Comparison of ENCODE assay signal across 8 mouse cellular contexts in genomic region chr13:24638371-24639214, GRCm38 (mm10). TPM values are rescaled to one million over a fixed set of nuclear protein-coding genes. Genes with fewer than 3 reads are reported as not detected.
DNase-seq lines count a peak whose midpoint lies in the region; ATAC-seq and TF ChIP-seq lines count a peak whose summit lies in the region.

No protein-coding gene starts in this region.

- H3K9me3 ChIP-seq in kidney, postnatal 0 days (replicated peaks; ENCODE audit: low read length): no peaks in the 10 kb centered on the region
- H3K9me3 ChIP-seq in liver, postnatal 0 days (ENCODE audit: low read length): no peaks in the 10 kb centered on the region

- no peak for TF ChIP-seq EP300 in heart, adult 2 months (IDR thresholded peaks at IDR 0.05; ENCODE audit: insufficient read depth, low read depth, low read length)
- TF ChIP-seq EP300 in liver, postnatal 0 days (IDR thresholded peaks at IDR 0.05; ENCODE audit: low read depth): no peak

- H3K36me3 ChIP-seq in heart, adult 2 months (ENCODE audit: control insufficient read depth, insufficient read depth, low read length): no peaks in the 10 kb centered on the region
- H3K36me3 ChIP-seq in kidney, postnatal 0 days (ENCODE audit: insufficient read depth, low read length): no peaks in the 10 kb centered on the region
- H3K36me3 ChIP-seq in liver, postnatal 0 days (replicated peaks; ENCODE audit: insufficient read depth, low read length): peaks cover under 1% of the 10 kb centered on the region; the same call in 1 of the 2 replicates

- H3K4me3 ChIP-seq in heart, adult 2 months: peak overlapping the region; percentile 53
- peak overlapping the region; percentile 60 for H3K4me3 ChIP-seq in kidney, postnatal 0 days (replicated peaks; ENCODE audit: low read depth, low read length)
- peak overlapping the region; percentile 58 for H3K4me3 ChIP-seq in liver, postnatal 0 days (ENCODE audit: low read depth, low read length)

- no peaks in the 10 kb centered on the region for H3K27me3 ChIP-seq in heart, adult 2 months (ENCODE audit: control insufficient read depth, insufficient read depth, low read length)
- H3K27me3 ChIP-seq in kidney, postnatal 0 days (ENCODE audit: insufficient read depth, low read length): peaks cover 7% of the 10 kb centered on the region; the same call in 1 of the 2 replicates
- H3K27me3 ChIP-seq in liver, postnatal 0 days (ENCODE audit: insufficient read depth, low read length): peaks cover 23% of the 10 kb centered on the region

- peak; percentile 48 for ATAC-seq in kidney, postnatal 0 days (replicated peaks; ENCODE audit: low FRiP score, low read depth)
- ATAC-seq in liver, postnatal 0 days: peak; percentile 21; the same call in 1 of the 2 replicates

- peaks cover 2% of the 10 kb centered on the region; the same call in 1 of the 2 replicates for H3K4me1 ChIP-seq in heart, adult 2 months (ENCODE audit: control insufficient read depth, insufficient read depth, low read length)
- peaks cover 19% of the 10 kb centered on the region for H3K4me1 ChIP-seq in kidney, postnatal 0 days (replicated peaks; ENCODE audit: insufficient read depth, low read length)
- peaks cover 58% of the 10 kb centered on the region for H3K4me1 ChIP-seq in liver, postnatal 0 days (ENCODE audit: insufficient read depth)

- TF ChIP-seq CTCF in heart, adult 2 months (IDR thresholded peaks at IDR 0.05): no peak
- TF ChIP-seq CTCF in kidney, postnatal 0 days (IDR thresholded peaks at IDR 0.05; ENCODE audit: low read depth): no peak
- TF ChIP-seq CTCF in liver, postnatal 0 days (IDR thresholded peaks at IDR 0.05; ENCODE audit: low read depth): no peak

- peak overlapping the region; percentile 98 for H3K4me2 ChIP-seq in kidney, postnatal 0 days (ENCODE audit: low read length)
- H3K4me2 ChIP-seq in liver, postnatal 0 days (ENCODE audit: low read depth, low read length): peak overlapping the region; percentile 83

- intact Hi-C loops in heart, adult 2 months (cut with DNase I): no loop called here

- WGBS in heart, adult 2 months: under 1% methylated on average over 59 of the region's 66 CpGs
- under 1% methylated on average over 60 of the region's 66 CpGs for WGBS in kidney, postnatal 0 days
- WGBS in liver, postnatal 0 days (ENCODE audit: insufficient replicate concordance): 1% methylated on average over 56 of the region's 66 CpGs

- peak overlapping the region; percentile 85 for H3K9ac ChIP-seq in heart, adult 2 months (ENCODE audit: low read depth, low read length)
- peak overlapping the region; percentile 52 for H3K9ac ChIP-seq in kidney, postnatal 0 days (ENCODE audit: low read depth, low read length)
- H3K9ac ChIP-seq in liver, postnatal 0 days (replicated peaks): peak overlapping the region; percentile 58

- DNase-seq in ovary, postnatal 36 days (ENCODE audit: low spot score): peak; percentile 41
- DNase-seq in ovary, adult 18-20 months (ENCODE audit: low spot score): no peak
- peak; percentile 18 to 28 for DNase-seq in cerebellum, postnatal 36 days
- peak; percentile 58 to 62 for DNase-seq in heart, adult 2 months
- no peak for DNase-seq in kidney, postnatal 0 days (ENCODE audit: low spot score)
- peak; percentile 46 for DNase-seq in liver, postnatal 0 days
- peak; percentile 68 for DNase-seq in retina, embryonic 14.5 days (ENCODE audit: low spot score)
- peak; percentile 84 for DNase-seq in thymus, postnatal 4 days

- peak overlapping the region; percentile 12 for H3K27ac ChIP-seq in heart, adult 2 months
- H3K27ac ChIP-seq in kidney, postnatal 0 days: no peak overlapping the region
- H3K27ac ChIP-seq in liver, postnatal 0 days (ENCODE audit: low read depth): peak overlapping the region; percentile 35; the same call in 1 of the 2 replicates

- H3K79me2 ChIP-seq in heart, adult 2 months (replicated peaks; ENCODE audit: control insufficient read depth, insufficient read depth, low read length): no peaks in the 10 kb centered on the region

- no peak for TF ChIP-seq POLR2A in heart, adult 2 months (IDR thresholded peaks at IDR 0.05; ENCODE audit: insufficient read depth, low read depth, low read length)

RNA-seq across cellular contexts. Expression of gene Ripor2, which starts 56.6 kb away (rescaled TPM):
- total RNA-seq in heart, adult 2 months (2021): 1 to 10 TPM; 7.4 to 8.2 TPM
- polyA plus RNA-seq in heart, adult 2 months (2012; rRNA removed): 4.7 and 5.5 TPM in 2 replicates
- 2.2 and 2.3 TPM in 2 replicates for polyA plus RNA-seq in kidney, postnatal 0 days (2015; fragmentation: Nextera tagmentation; extraction: Ambion mirVana)
- polyA plus RNA-seq in liver, postnatal 0 days (2015; fragmentation: Nextera tagmentation; extraction: Ambion mirVana): 3.7 and 3.8 TPM in 2 replicates

Comparison
In these comparisons a context has a peak if more than half of its experiments do, and no peak if none do; other contexts are left out.
1. DNase-seq: peak in ovary, postnatal 36 days (single experiment), cerebellum, postnatal 36 days (2 of 2), heart, adult 2 months (2 of 2), liver, postnatal 0 days (single experiment), retina, embryonic 14.5 days (single experiment) and thymus, postnatal 4 days (single experiment); none in ovary, adult 18-20 months (single experiment) and kidney, postnatal 0 days (single experiment).
2. Peak in every context shown above with its lines, with median percentiles within 50 percentile points of each other: H3K4me3 ChIP-seq and H3K9ac ChIP-seq.